Mouse (Mus musculus): ENCODE data around the gene Apopt1.
A peak's percentile ranks its signal among the peaks of the same experiment; 100 is the strongest.

The Apopt1 gene

GRCm38 (mm10) chr12:111713004-111713651 is at the start of gene Apopt1, which contains the start of gene Bag5:
Gene Apopt1 (plus strand): TSS chr12:111713261.
Gene Bag5 (minus strand): TSS chr12:111713257.
- DNase-seq (ENCODE audit: low read depth, low spot score): peak; percentile 81

GRCm38 (mm10) chr12:111664144-111664634 is 48.9 kb upstream of the Apopt1 start:
- DNase-seq (ENCODE audit: low read depth, low spot score): no peak

GRCm38 (mm10) chr12:111665041-111665880 is 47.8 kb upstream of the Apopt1 start:
- no peak for DNase-seq (ENCODE audit: low read depth, low spot score)

- DNase-seq (ENCODE audit: low read depth, low spot score): no peak
Measured at GRCm38 (mm10) chr12:111666380-111666779, 46.7 kb upstream of the Apopt1 start.

GRCm38 (mm10) chr12:111667421-111667820 is 45.6 kb upstream of the Apopt1 start:
- DNase-seq (ENCODE audit: low read depth, low spot score): no peak

GRCm38 (mm10) chr12:111668457-111668912 is 44.6 kb upstream of the Apopt1 start:
- peak; percentile 91 for DNase-seq (ENCODE audit: low read depth, low spot score)

GRCm38 (mm10) chr12:111669000-111669788 is 43.9 kb upstream of the Apopt1 start:
- DNase-seq (ENCODE audit: low read depth, low spot score): no peak

- no peak for DNase-seq (ENCODE audit: low read depth, low spot score)
Measured at GRCm38 (mm10) chr12:111669961-111670360, 43.1 kb upstream of the Apopt1 start.

- DNase-seq (ENCODE audit: low read depth, low spot score): no peak
Measured at GRCm38 (mm10) chr12:111670371-111670971, 42.6 kb upstream of the Apopt1 start.

- no peak for DNase-seq (ENCODE audit: low read depth, low spot score)
Measured at GRCm38 (mm10) chr12:111670976-111671375, 42.1 kb upstream of the Apopt1 start.

- DNase-seq (ENCODE audit: low read depth, low spot score): no peak
Measured at GRCm38 (mm10) chr12:111671431-111671902, 41.6 kb upstream of the Apopt1 start.

GRCm38 (mm10) chr12:111672176-111672575 is 40.9 kb upstream of the Apopt1 start, which contains the start of gene Ckb:
Gene Ckb (minus strand): TSS chr12:111672338.
- DNase-seq (ENCODE audit: low read depth, low spot score): no peak

- DNase-seq (ENCODE audit: low read depth, low spot score): no peak
Measured at GRCm38 (mm10) chr12:111672581-111672980, 40.5 kb upstream of the Apopt1 start.

- DNase-seq (ENCODE audit: low read depth, low spot score): no peak
Measured at GRCm38 (mm10) chr12:111674850-111675486, 38.1 kb upstream of the Apopt1 start.

GRCm38 (mm10) chr12:111675797-111676580 is 37.1 kb upstream of the Apopt1 start:
- no peak for DNase-seq (ENCODE audit: low read depth, low spot score)

GRCm38 (mm10) chr12:111677421-111677820 is 35.6 kb upstream of the Apopt1 start:
- no peak for DNase-seq (ENCODE audit: low read depth, low spot score)

GRCm38 (mm10) chr12:111677882-111678669 is 35.0 kb upstream of the Apopt1 start, which contains the start of gene Trmt61a:
Gene Trmt61a (plus strand): TSS chr12:111678105.
- DNase-seq (ENCODE audit: low read depth, low spot score): peak; percentile 90

- DNase-seq (ENCODE audit: low read depth, low spot score): no peak
Measured at GRCm38 (mm10) chr12:111678670-111678933, 34.5 kb upstream of the Apopt1 start.

- DNase-seq (ENCODE audit: low read depth, low spot score): no peak
Measured at GRCm38 (mm10) chr12:111678997-111679396, 34.1 kb upstream of the Apopt1 start.
